Mouse (Mus musculus) E14TG2a.4 (cell line): Measurements from ENCODE around the gene Cic.

Source experiments
- H3K27me3 ChIP-seq: 2 replicates; pipeline ENCODE4 v1.6.1; 2014; ENCODE audit warnings: low read length, control low read depth; ENCODE audit not compliant: insufficient read depth
- H3K36me3 ChIP-seq: 2 replicates; pipeline ENCODE4 v1.6.1; 2014; ENCODE audit warnings: low read length, control low read depth; ENCODE audit not compliant: insufficient read depth
- H3K4me1 ChIP-seq: replicated peaks from 2 replicates; pipeline ENCODE4 v1.6.1; 2014; ENCODE audit warnings: low read depth, low read length, control low read depth
- H3K4me3 ChIP-seq: replicated peaks from 2 replicates; pipeline ENCODE4 v1.5.1; 2014; ENCODE audit warnings: mild to moderate bottlenecking, low read length
- H3K9me3 ChIP-seq: 2 replicates; pipeline ENCODE4 v1.6.1; 2014; ENCODE audit warnings: low read length, control low read depth
- CTCF ChIP-seq: conservative IDR thresholded peaks from 2 replicates; pipeline ENCODE4 v1.5.1; 2014; ENCODE audit warnings: low read length
- NANOG ChIP-seq: IDR thresholded peaks from 2 replicates; pipeline ENCODE4 v1.6.1; 2014; ENCODE audit warnings: borderline replicate concordance, low read length, mixed read lengths
- POU5F1 ChIP-seq: IDR thresholded peaks from 2 replicates; pipeline ENCODE4 v1.6.1; 2014; ENCODE audit warnings: low read length, borderline replicate concordance

Gene Cic

GRCm38 (mm10) chr7:25227523-25228300 lies 39.8 kb upstream of the Cic start:
- no peak overlapping the region for H3K4me3 ChIP-seq
- peaks cover 48% of the 10 kb centered on the region for H3K4me1 ChIP-seq
- H3K27me3 ChIP-seq: no peaks in the 10 kb centered on the region
- no peaks in the 10 kb centered on the region for H3K9me3 ChIP-seq
- H3K36me3 ChIP-seq: peaks cover 99% of the 10 kb centered on the region
- TF ChIP-seq POU5F1 (no peak), CTCF (no peak)

GRCm38 (mm10) chr7:25230690-25231285 lies 36.7 kb upstream of the Cic start:
- H3K27me3 ChIP-seq: no peaks in the 10 kb centered on the region
- peaks cover 58% of the 10 kb centered on the region for H3K4me1 ChIP-seq
- peaks cover 100% of the 10 kb centered on the region for H3K36me3 ChIP-seq
- no peak for TF ChIP-seq POU5F1
- no peak for TF ChIP-seq NANOG
- no peak for TF ChIP-seq CTCF
- no peaks in the 10 kb centered on the region for H3K9me3 ChIP-seq
- H3K4me3 ChIP-seq: no peak overlapping the region

GRCm38 (mm10) chr7:25232101-25232648 lies 35.3 kb upstream of the Cic start:
- Histone ChIP-seq H3K27me3 (no peaks in the 10 kb centered on the region), H3K9me3 (no peaks in the 10 kb centered on the region), H3K36me3 (peaks cover 91% of the 10 kb centered on the region), H3K4me3 (no peak overlapping the region), H3K4me1 (peaks cover 57% of the 10 kb centered on the region)
- TF ChIP-seq NANOG: no peak
- peak; percentile 20; the same call in 1 of the 2 replicates for TF ChIP-seq CTCF

- TF ChIP-seq NANOG (no peak), POU5F1 (no peak), CTCF (no peak)
- peaks cover 54% of the 10 kb centered on the region for H3K4me1 ChIP-seq
- H3K36me3 ChIP-seq: peaks cover 83% of the 10 kb centered on the region
- no peak overlapping the region for H3K4me3 ChIP-seq
- H3K27me3 ChIP-seq: no peaks in the 10 kb centered on the region
- no peaks in the 10 kb centered on the region for H3K9me3 ChIP-seq
Observed at GRCm38 (mm10) chr7:25233061-25233460, 34.4 kb upstream of the Cic start.

GRCm38 (mm10) chr7:25235526-25235925 lies 32.0 kb upstream of the Cic start:
- Histone ChIP-seq H3K4me3 (no peak overlapping the region), H3K36me3 (peaks cover 64% of the 10 kb centered on the region), H3K9me3 (no peaks in the 10 kb centered on the region), H3K4me1 (peaks cover 75% of the 10 kb centered on the region), H3K27me3 (no peaks in the 10 kb centered on the region)
- TF ChIP-seq POU5F1 (no peak), NANOG (no peak), CTCF (no peak)

GRCm38 (mm10) chr7:25237249-25238014 lies 30.1 kb upstream of the Cic start, which contains the start of gene Gsk3a:
Gene Gsk3a (minus strand): TSS chr7:25237851.
- TF ChIP-seq CTCF (no peak), POU5F1 (no peak), NANOG (no peak)
- H3K4me3 ChIP-seq: peak within 1 kb of the TSS; percentile 93

GRCm38 (mm10) chr7:25238015-25238706 lies 29.3 kb upstream of the Cic start:
- peaks cover 77% of the 10 kb centered on the region for H3K4me1 ChIP-seq
- peaks cover 59% of the 10 kb centered on the region for H3K36me3 ChIP-seq
- H3K27me3 ChIP-seq: no peaks in the 10 kb centered on the region
- peak overlapping the region; percentile 93 for H3K4me3 ChIP-seq
- no peak for TF ChIP-seq NANOG
- no peak for TF ChIP-seq POU5F1
- H3K9me3 ChIP-seq: no peaks in the 10 kb centered on the region

More at GRCm38 (mm10) chr7:25237249-25238014, 30.1 kb upstream of the Cic start, which contains the start of gene Gsk3a:
- no peaks in the 10 kb centered on the region for H3K27me3 ChIP-seq
- H3K36me3 ChIP-seq: peaks cover 59% of the 10 kb centered on the region
- no peaks in the 10 kb centered on the region for H3K9me3 ChIP-seq
- peaks cover 76% of the 10 kb centered on the region for H3K4me1 ChIP-seq

- peaks cover 73% of the 10 kb centered on the region for H3K4me1 ChIP-seq
- peak overlapping the region; percentile 93 for H3K4me3 ChIP-seq
- peaks cover 55% of the 10 kb centered on the region for H3K36me3 ChIP-seq
- no peaks in the 10 kb centered on the region for H3K27me3 ChIP-seq
- no peaks in the 10 kb centered on the region for H3K9me3 ChIP-seq
- no peak for TF ChIP-seq POU5F1
- no peak for TF ChIP-seq CTCF
- TF ChIP-seq NANOG: no peak
Observed at GRCm38 (mm10) chr7:25238829-25239623, 28.5 kb upstream of the Cic start.
